Mouse (Mus musculus): ENCODE measurements around the gene Npb. TPM values are rescaled to one million over a fixed set of nuclear protein-coding genes. Genes with fewer than 3 reads are reported as not detected.

Gene Npb
- polyA plus RNA-seq, 1 experiment from 2014 or later = 22.2 TPM

- WGBS (ENCODE audit: insufficient replicate concordance) = 84% methylated on average over 9 of the region's 9 CpGs
- Histone ChIP-seq H3K27me3 (ENCODE audit: insufficient read depth, low read length) (no peaks in the 10 kb centered on the region), H3K4me1 (ENCODE audit: insufficient read depth) (peaks cover 10% of the 10 kb centered on the region), H3K9me3 (ENCODE audit: low read length) (no peaks in the 10 kb centered on the region), H3K27ac (ENCODE audit: low read depth) (no peak overlapping the region), H3K9ac (replicated peaks) (no peak overlapping the region), H3K36me3 (replicated peaks; ENCODE audit: insufficient read depth, low read length) (peaks cover 40% of the 10 kb centered on the region), H3K4me2 (ENCODE audit: low read depth, low read length) (no peak overlapping the region), H3K4me3 (ENCODE audit: low read depth, low read length) (no peak overlapping the region)
- TF ChIP-seq EP300 (IDR thresholded peaks at IDR 0.05; ENCODE audit: low read depth) = no peak
- no peak for TF ChIP-seq CTCF (IDR thresholded peaks at IDR 0.05; ENCODE audit: low read depth)
- no peak for DNase-seq
- no peak for ATAC-seq
These were observed 2.3 kb downstream of the Npb start for GRCm38 (mm10) chr11:120610477-120611046.

DNA sequence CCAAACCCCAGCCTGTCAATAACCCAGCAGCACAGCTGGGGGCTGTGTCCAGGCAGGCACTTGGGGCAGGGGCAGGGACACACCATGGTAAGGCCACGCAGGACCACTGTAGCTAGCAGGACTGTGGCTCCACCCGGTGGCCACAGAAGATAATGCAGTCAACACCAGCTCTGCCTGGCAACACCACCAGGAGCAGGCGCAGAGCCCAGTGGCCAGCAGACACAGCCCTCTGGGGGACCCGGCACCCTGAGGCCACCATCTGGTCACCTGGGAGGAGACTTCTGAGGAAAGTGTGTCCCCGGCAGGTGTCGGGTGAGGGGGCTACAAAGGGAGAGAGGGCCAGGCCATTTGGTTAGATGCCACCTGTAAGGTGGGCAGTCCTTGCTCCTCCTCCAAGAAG lies 4.5 kb downstream of the Npb start:
- 43% methylated on average over 6 of the region's 6 CpGs for WGBS (ENCODE audit: insufficient replicate concordance)
- peak; percentile 16; the same call in 1 of the 2 replicates for ATAC-seq
- Histone ChIP-seq H3K27ac (ENCODE audit: low read depth) (no peak overlapping the region), H3K4me2 (ENCODE audit: low read depth, low read length) (no peak overlapping the region), H3K4me1 (ENCODE audit: insufficient read depth) (peaks cover 28% of the 10 kb centered on the region), H3K27me3 (ENCODE audit: insufficient read depth, low read length) (no peaks in the 10 kb centered on the region), H3K36me3 (replicated peaks; ENCODE audit: insufficient read depth, low read length) (peaks cover 38% of the 10 kb centered on the region), H3K9ac (replicated peaks) (no peak overlapping the region), H3K9me3 (ENCODE audit: low read length) (no peaks in the 10 kb centered on the region), H3K4me3 (ENCODE audit: low read depth, low read length) (no peak overlapping the region)
- TF ChIP-seq EP300 (IDR thresholded peaks at IDR 0.05; ENCODE audit: low read depth) (no peak), CTCF (IDR thresholded peaks at IDR 0.05; ENCODE audit: low read depth) (peak; percentile 96)
- DNase-seq = peak; percentile 87

- WGBS (ENCODE audit: insufficient replicate concordance) = 81% methylated on average over 10 of the region's 10 CpGs
- H3K4me2 ChIP-seq (ENCODE audit: low read depth, low read length) = no peak overlapping the region
- H3K36me3 ChIP-seq (replicated peaks; ENCODE audit: insufficient read depth, low read length) = peaks cover 43% of the 10 kb centered on the region
- no peak overlapping the region for H3K9ac ChIP-seq (replicated peaks)
- no peaks in the 10 kb centered on the region for H3K9me3 ChIP-seq (ENCODE audit: low read length)
- H3K4me1 ChIP-seq (ENCODE audit: insufficient read depth) = peaks cover 35% of the 10 kb centered on the region
- H3K27ac ChIP-seq (ENCODE audit: low read depth) = no peak overlapping the region; the same call in 1 of the 2 replicates
- no peak overlapping the region for H3K4me3 ChIP-seq (ENCODE audit: low read depth, low read length)
- TF ChIP-seq EP300 (IDR thresholded peaks at IDR 0.05; ENCODE audit: low read depth) (no peak), CTCF (IDR thresholded peaks at IDR 0.05; ENCODE audit: low read depth) (no peak)
- no peaks in the 10 kb centered on the region for H3K27me3 ChIP-seq (ENCODE audit: insufficient read depth, low read length)
- no peak for DNase-seq
- ATAC-seq = no peak
These were observed 5.2 kb downstream of the Npb start for GRCm38 (mm10) chr11:120613481-120613972.

- no peak overlapping the region for H3K4me2 ChIP-seq (ENCODE audit: low read depth, low read length)
- H3K9me3 ChIP-seq (ENCODE audit: low read length) = no peaks in the 10 kb centered on the region
- H3K36me3 ChIP-seq (replicated peaks; ENCODE audit: insufficient read depth, low read length) = peaks cover 47% of the 10 kb centered on the region
- no peak for DNase-seq
- no peak overlapping the region for H3K27ac ChIP-seq (ENCODE audit: low read depth)
- TF ChIP-seq EP300 (IDR thresholded peaks at IDR 0.05; ENCODE audit: low read depth) = no peak
- no peak for TF ChIP-seq CTCF (IDR thresholded peaks at IDR 0.05; ENCODE audit: low read depth)
- no peak for ATAC-seq
- 82% methylated on average over 8 of the region's 8 CpGs for WGBS (ENCODE audit: insufficient replicate concordance)
- no peak overlapping the region for H3K9ac ChIP-seq (replicated peaks)
- no peaks in the 10 kb centered on the region for H3K27me3 ChIP-seq (ENCODE audit: insufficient read depth, low read length)
- no peak overlapping the region for H3K4me3 ChIP-seq (ENCODE audit: low read depth, low read length)
- peaks cover 33% of the 10 kb centered on the region for H3K4me1 ChIP-seq (ENCODE audit: insufficient read depth)
These were observed 5.7 kb downstream of the Npb start for GRCm38 (mm10) chr11:120613976-120614375.

DNA sequence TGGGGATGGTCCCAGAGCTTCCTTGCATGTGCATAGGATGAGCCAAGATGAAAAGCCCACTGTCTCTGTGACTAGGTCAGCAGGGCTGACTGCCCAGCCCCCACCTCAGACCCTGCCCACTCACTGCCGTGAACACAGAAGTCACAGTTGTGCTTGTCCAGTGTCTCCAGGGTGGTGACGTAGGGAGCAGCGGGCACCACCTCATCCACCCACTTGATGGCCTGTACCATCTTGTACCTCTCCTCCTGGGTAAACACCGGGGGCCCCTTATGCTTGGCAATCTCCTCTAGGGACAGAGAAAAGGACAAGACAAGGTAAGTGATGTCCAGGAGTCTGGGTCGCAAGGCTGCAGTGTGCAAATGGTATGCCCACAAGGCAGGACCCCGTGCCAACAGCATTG lies 6.9 kb downstream of the Npb start:
- no peak overlapping the region; the same call in 1 of the 2 replicates for H3K9ac ChIP-seq (replicated peaks)
- 0 out of 2 replicates have a peak overlapping the region, but pooled peaks have one; percentile 7 for H3K4me3 ChIP-seq (ENCODE audit: low read depth, low read length)
- no peaks in the 10 kb centered on the region for H3K9me3 ChIP-seq (ENCODE audit: low read length)
- peaks cover 56% of the 10 kb centered on the region for H3K36me3 ChIP-seq (replicated peaks; ENCODE audit: insufficient read depth, low read length)
- H3K4me2 ChIP-seq (ENCODE audit: low read depth, low read length) = peak overlapping the region; percentile 98
- WGBS (ENCODE audit: insufficient replicate concordance) = 86% methylated on average over 6 of the region's 6 CpGs
- no peaks in the 10 kb centered on the region for H3K27me3 ChIP-seq (ENCODE audit: insufficient read depth, low read length)
- peak overlapping the region; percentile 12; the same call in 1 of the 2 replicates for H3K27ac ChIP-seq (ENCODE audit: low read depth)
- DNase-seq = no peak
- peaks cover 28% of the 10 kb centered on the region for H3K4me1 ChIP-seq (ENCODE audit: insufficient read depth)
- no peak for ATAC-seq
- TF ChIP-seq CTCF (IDR thresholded peaks at IDR 0.05; ENCODE audit: low read depth) (no peak), EP300 (IDR thresholded peaks at IDR 0.05; ENCODE audit: low read depth) (no peak)

GRCm38 (mm10) chr11:120615606-120616203 lies 7.4 kb downstream of the Npb start:
- Histone ChIP-seq H3K36me3 (replicated peaks; ENCODE audit: insufficient read depth, low read length) (peaks cover 57% of the 10 kb centered on the region), H3K4me3 (ENCODE audit: low read depth, low read length) (peak overlapping the region; percentile 92), H3K27me3 (ENCODE audit: insufficient read depth, low read length) (no peaks in the 10 kb centered on the region), H3K9ac (replicated peaks) (peak overlapping the region; percentile 94), H3K27ac (ENCODE audit: low read depth) (peak overlapping the region; percentile 95), H3K9me3 (ENCODE audit: low read length) (no peaks in the 10 kb centered on the region), H3K4me1 (ENCODE audit: insufficient read depth) (peaks cover 28% of the 10 kb centered on the region), H3K4me2 (ENCODE audit: low read depth, low read length) (peak overlapping the region; percentile 98)
- no peak for TF ChIP-seq EP300 (IDR thresholded peaks at IDR 0.05; ENCODE audit: low read depth)
- no peak for TF ChIP-seq CTCF (IDR thresholded peaks at IDR 0.05; ENCODE audit: low read depth)
- DNase-seq (no peak), ATAC-seq (peak; percentile 18)
- 82% methylated on average over 11 of the region's 11 CpGs for WGBS (ENCODE audit: insufficient replicate concordance)

Data from liver, postnatal 0 days (tissue).